Mouse (Mus musculus) hindbrain, embryonic 11.5 days (tissue): ENCODE data around the gene Iqgap1. TPM values are rescaled to one million over a fixed set of nuclear protein-coding genes. Genes with fewer than 3 reads are reported as not detected.

Experiments used
- ATAC-seq: fragments of 200-750 bp; cut with Nextera tagmentation; 2 replicates; pipeline ENCODE4 v1.8.0; 2017; ENCODE audit warnings: mild to moderate bottlenecking, moderate TSS enrichment, moderate library complexity; ENCODE audit not compliant: low FRiP score
- DNase-seq: peaks from one replicate; pipeline ENCODE4 v3.0.0-alpha.2; 2015; ENCODE audit warnings: low spot score
- H3K27ac ChIP-seq: fragments of 300-500 bp; sonication (generic); 2 replicates; pipeline ENCODE4 v1.5.1; 2014; ENCODE audit warnings: mild to moderate bottlenecking, low read depth, low read length
- H3K27me3 ChIP-seq: fragments of 300-500 bp; sonication (generic); 2 replicates; pipeline ENCODE4 v1.6.1; 2014; ENCODE audit warnings: mild to moderate bottlenecking, low read length, moderate library complexity, mixed read lengths; ENCODE audit not compliant: control insufficient read depth, insufficient read depth
- H3K36me3 ChIP-seq: fragments of 300-500 bp; sonication (generic); 2 replicates; pipeline ENCODE4 v1.6.1; 2014; ENCODE audit warnings: mild to moderate bottlenecking, low read length, moderate library complexity, mixed read lengths; ENCODE audit not compliant: control insufficient read depth, insufficient read depth
- H3K4me1 ChIP-seq: fragments of 300-500 bp; sonication (generic); replicated peaks from 2 replicates; pipeline ENCODE4 v1.6.1; 2014; ENCODE audit warnings: low read length, mixed read lengths; ENCODE audit not compliant: control insufficient read depth, insufficient read depth
- H3K4me2 ChIP-seq: fragments of 300-500 bp; sonication (generic); replicated peaks from 2 replicates; pipeline ENCODE4 v1.6.1; 2014; ENCODE audit warnings: mild to moderate bottlenecking, low read depth, low read length
- H3K4me3 ChIP-seq: fragments of 300-500 bp; sonication (generic); 2 replicates; pipeline ENCODE4 v1.5.1; 2014; ENCODE audit warnings: low read depth, low read length
- H3K9ac ChIP-seq: fragments of 300-500 bp; sonication (generic); 2 replicates; pipeline ENCODE4 v1.6.1; 2014; ENCODE audit warnings: low read depth, low read length
- H3K9me3 ChIP-seq: fragments of 300-500 bp; sonication (generic); 2 replicates; pipeline ENCODE4 v1.6.1; 2016; ENCODE audit warnings: low read length; ENCODE audit not compliant: control insufficient read depth
- WGBS: fragments of 180-500 bp; shearing (Covaris S2); extraction: QIAGEN DNeasy Blood & Tissue Kit; methylation state at CpG from one replicate; pipeline ENCODE4 v1.1.7; 2014; 5-methylcytosine and 5-hydroxymethylcytosine counted together
- polyA plus RNA-seq: library from polyadenylated mRNA; unstranded; fragments of >200 nt; fragmentation: Nextera tagmentation; extraction: Ambion mirVana; gene quantifications from 2 replicates; pipeline ENCODE4 v1.2.1, GENCODE M21; 2014

Iqgap1 gene
- polyA plus RNA-seq, 1 experiment from 2014 or later = 29.1 TPM

DNA sequence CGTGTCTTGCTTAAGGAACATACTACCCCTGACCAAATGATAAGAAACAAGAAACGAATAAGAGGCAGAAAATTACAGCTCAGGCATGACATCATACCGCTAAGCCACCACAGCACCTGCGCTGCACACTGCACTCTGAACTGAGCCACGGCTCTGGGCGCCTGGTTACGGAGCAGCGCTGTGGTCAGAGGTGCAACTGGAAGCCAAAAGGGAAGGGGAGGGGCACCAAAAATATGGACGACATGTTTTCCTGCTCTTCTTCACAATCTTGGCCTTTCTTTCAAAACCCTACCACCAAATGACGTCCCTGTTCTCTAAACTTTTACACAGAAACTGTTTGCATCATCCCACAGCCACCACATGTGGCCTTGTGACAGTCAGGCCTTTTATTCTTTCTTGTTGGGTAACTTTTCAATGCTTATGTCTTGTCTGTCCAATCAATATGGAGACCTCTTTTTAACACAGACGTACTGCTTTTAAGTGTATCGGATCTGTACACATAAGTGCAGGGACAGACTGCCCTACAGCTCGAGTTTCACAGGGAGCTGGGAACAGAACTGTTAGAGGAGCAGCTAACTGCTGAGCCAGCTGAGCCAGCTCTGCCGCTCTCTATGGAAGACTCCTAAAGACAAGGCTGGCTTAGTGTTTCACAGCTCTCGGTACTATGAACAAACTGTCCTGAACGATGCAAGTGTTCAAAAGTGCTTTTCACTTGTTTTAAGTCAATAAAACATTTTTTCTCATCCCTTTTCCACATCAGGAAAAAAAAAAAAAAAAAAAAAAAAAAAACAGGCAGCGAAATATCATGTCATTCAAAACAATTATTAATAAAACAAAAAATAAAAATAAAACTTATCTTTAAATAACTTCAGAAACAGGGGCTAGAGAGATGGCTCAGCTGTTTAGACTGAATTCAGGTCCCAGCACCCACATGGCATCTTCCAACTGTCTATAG, 43.3 kb downstream of the Iqgap1 start:
- no peaks in the 10 kb centered on the region for H3K4me1 ChIP-seq
- DNase-seq = no peak
- no peak for ATAC-seq
- H3K9me3 ChIP-seq = no peaks in the 10 kb centered on the region
- WGBS = 82% methylated on average over 17 of the region's 17 CpGs
- no peaks in the 10 kb centered on the region for H3K27me3 ChIP-seq
- no peak overlapping the region for H3K4me3 ChIP-seq
- no peaks in the 10 kb centered on the region for H3K36me3 ChIP-seq
- no peak overlapping the region for H3K27ac ChIP-seq
- H3K4me2 ChIP-seq = no peak overlapping the region
- no peak overlapping the region for H3K9ac ChIP-seq

DNA sequence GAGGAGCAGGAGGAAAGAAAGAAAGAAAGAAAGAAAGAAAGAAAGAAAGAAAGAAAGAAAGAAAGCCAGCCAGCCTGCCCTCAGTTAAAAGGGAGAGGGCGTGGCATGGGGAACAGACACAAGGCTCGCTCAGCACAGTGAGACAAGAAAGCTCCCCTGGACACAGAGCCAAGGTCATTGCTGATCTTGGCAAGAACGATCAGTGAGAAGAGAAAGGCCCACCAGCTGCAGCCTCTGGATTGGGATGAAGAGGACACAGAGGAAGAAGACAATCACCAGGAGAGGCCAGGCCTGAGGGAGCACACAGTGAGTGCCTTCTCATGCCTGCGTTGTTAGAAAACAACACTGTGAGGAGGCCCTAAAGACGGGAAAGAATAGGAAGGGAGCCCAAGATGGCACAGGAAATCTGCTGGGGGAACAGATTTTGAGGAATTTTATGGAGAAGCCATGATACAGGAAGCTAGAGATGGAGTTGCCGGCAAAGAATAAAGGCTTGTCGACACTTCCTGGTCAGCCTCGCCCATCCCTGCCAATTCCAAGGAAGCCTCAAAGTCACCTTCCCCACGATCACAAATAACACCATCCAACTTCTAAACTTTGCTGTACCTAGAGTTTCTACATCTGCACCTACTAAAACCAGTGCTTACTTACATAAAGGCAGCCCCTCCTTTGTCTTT, 44.2 kb downstream of the Iqgap1 start:
- Histone ChIP-seq H3K36me3 (no peaks in the 10 kb centered on the region), H3K9me3 (no peaks in the 10 kb centered on the region), H3K4me3 (no peak overlapping the region), H3K4me2 (no peak overlapping the region), H3K27me3 (no peaks in the 10 kb centered on the region), H3K4me1 (no peaks in the 10 kb centered on the region), H3K27ac (no peak overlapping the region), H3K9ac (no peak overlapping the region)
- 74% methylated on average over 9 of the region's 9 CpGs for WGBS
- ATAC-seq = no peak
- no peak for DNase-seq

DNA sequence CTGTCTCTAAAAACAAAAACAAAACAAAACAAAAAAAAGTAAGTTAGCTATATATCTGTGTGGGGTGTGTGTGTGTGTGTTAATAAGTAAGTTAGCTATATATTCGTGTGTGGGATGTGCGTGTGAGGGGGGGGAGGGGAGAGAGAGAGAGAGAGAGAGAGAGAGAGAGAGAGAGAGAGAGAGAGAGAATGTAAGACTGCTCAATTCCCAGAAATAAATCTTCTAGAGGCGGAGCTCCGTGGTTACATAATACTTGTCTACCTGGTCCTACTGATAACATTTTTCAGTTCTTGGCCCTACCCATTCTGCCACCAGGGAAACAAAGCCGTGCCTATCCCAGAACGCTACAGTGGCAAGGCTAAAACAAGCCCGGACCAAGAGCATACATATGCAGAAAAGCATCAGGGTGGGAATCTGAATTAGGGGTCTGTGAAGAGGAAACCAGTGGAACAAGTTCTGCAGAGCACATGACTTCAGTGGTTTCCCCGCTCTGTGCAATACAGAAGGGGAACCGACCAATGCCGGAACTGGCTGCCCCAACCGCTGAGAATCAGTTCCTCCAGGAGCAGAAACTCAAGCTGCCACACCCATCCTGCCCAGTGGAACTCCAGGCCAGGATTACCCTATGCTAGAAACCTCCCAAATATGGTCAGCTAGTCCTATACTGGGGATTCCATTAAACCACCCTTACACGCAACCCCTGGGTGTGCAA, 46.7 kb downstream of the Iqgap1 start:
- H3K4me1 ChIP-seq = no peaks in the 10 kb centered on the region
- no peak overlapping the region for H3K4me3 ChIP-seq
- no peaks in the 10 kb centered on the region for H3K36me3 ChIP-seq
- ATAC-seq (no peak), DNase-seq (no peak)
- no peak overlapping the region for H3K9ac ChIP-seq
- no peaks in the 10 kb centered on the region for H3K27me3 ChIP-seq
- H3K4me2 ChIP-seq = no peak overlapping the region
- 79% methylated on average over 12 of the region's 12 CpGs for WGBS
- no peak overlapping the region for H3K27ac ChIP-seq
- no peaks in the 10 kb centered on the region for H3K9me3 ChIP-seq

DNA sequence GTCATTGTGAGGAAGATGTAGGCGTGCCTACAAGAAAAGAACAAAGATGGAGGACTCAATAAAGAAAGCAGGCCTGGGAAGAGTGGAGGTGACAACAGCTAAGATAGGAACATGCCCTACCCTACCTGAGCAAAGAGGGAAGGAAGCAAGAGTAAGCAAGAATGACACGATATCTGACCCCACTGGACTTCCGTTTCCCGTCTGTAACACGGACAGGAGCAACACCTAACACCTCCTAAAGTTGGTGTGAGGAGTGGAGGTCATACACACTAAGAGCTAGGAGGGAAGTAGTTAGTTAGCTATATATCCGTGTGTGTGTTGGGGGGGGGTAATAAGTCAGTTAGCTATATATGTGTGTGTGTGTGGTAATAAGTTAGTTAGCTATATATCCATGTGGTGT, 47.4 kb downstream of the Iqgap1 start:
- ATAC-seq (no peak), DNase-seq (no peak)
- H3K9me3 ChIP-seq = no peaks in the 10 kb centered on the region
- no peaks in the 10 kb centered on the region for H3K4me1 ChIP-seq
- H3K4me2 ChIP-seq = no peak overlapping the region
- no peak overlapping the region for H3K9ac ChIP-seq
- no peak overlapping the region for H3K4me3 ChIP-seq
- H3K36me3 ChIP-seq = no peaks in the 10 kb centered on the region
- WGBS = 91% methylated on average over 6 of the region's 6 CpGs
- no peak overlapping the region for H3K27ac ChIP-seq
- no peaks in the 10 kb centered on the region for H3K27me3 ChIP-seq

DNA sequence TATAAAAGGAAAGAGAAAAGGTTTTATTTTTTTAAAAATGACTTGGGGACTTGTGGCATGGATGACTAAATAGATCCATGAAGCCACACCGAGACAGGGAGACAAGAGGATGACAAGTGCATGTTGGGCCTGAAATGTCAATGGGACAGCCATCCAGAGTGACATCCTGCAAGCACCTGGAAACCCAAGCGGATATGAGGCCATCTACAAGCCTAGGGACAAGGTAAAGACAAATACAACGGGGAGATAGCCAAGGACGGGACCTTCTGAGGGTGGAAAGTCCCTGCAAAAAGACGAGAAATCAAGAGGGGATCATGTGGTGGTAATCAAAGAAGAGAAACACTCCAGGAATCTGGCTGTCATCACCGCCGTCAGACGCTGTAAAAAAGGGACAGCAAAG, 48.6 kb downstream of the Iqgap1 start:
- H3K4me1 ChIP-seq = no peaks in the 10 kb centered on the region
- WGBS = 75% methylated on average over 8 of the region's 8 CpGs
- no peak for DNase-seq
- H3K9me3 ChIP-seq = no peaks in the 10 kb centered on the region
- no peak overlapping the region for H3K4me3 ChIP-seq
- no peak overlapping the region for H3K27ac ChIP-seq
- ATAC-seq = no peak
- no peaks in the 10 kb centered on the region for H3K36me3 ChIP-seq
- H3K27me3 ChIP-seq = no peaks in the 10 kb centered on the region
- no peak overlapping the region for H3K9ac ChIP-seq
- no peak overlapping the region for H3K4me2 ChIP-seq

DNA sequence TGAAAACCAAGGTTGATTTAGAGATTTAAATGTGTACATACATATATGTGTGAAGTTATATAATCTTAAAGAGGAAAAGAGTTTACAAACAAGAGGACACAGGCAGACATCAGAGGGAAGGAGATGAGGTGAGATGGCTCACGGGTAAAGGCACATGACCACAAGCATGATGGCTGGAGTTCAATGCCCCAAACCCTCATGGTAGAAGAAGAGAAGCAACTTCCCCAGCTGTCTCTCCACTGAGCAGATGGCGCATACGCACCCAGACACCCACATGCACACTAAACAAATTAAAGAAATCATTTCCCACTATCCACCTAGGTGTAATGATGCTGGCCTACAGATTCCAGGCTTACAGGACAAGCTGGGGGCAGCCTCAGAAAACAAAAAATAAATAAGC, 49.7 kb downstream of the Iqgap1 start:
- 87% methylated on average over 3 of the region's 3 CpGs for WGBS
- Histone ChIP-seq H3K27me3 (no peaks in the 10 kb centered on the region), H3K4me3 (no peak overlapping the region)

DNA sequence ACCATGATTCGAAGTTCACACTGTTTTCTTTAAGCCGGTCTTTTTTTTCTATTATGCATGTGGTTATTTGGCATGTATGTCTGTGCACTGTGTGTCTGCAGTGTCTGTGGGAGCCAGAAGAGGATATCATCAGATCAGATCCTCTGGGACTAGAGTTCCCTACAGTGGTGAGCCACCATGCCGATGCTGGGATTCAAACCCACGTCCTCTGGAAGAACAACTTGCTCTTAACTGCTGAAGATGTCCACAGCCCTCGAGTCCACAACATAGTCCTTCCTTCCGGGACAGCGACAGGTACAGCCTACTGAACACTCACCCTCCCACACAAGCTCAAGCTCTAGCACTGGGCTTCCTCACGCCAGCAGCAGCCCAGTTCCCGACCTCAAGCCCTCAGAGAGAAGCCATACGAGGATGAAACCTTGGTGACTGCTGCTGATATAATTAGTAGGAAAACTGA, 50.3 kb downstream of the Iqgap1 start:
- WGBS = 90% methylated on average over 10 of the region's 10 CpGs
- no peak overlapping the region for H3K4me2 ChIP-seq
- ATAC-seq = no peak

More for the DNA sequence above, 49.7 kb downstream of the Iqgap1 start:
- no peak overlapping the region for H3K9ac ChIP-seq
- H3K36me3 ChIP-seq = no peaks in the 10 kb centered on the region
- H3K4me1 ChIP-seq = no peaks in the 10 kb centered on the region
- no peak overlapping the region for H3K4me2 ChIP-seq
- H3K9me3 ChIP-seq = no peaks in the 10 kb centered on the region
- DNase-seq (no peak), ATAC-seq (no peak)
- H3K27ac ChIP-seq = no peak overlapping the region

DNA sequence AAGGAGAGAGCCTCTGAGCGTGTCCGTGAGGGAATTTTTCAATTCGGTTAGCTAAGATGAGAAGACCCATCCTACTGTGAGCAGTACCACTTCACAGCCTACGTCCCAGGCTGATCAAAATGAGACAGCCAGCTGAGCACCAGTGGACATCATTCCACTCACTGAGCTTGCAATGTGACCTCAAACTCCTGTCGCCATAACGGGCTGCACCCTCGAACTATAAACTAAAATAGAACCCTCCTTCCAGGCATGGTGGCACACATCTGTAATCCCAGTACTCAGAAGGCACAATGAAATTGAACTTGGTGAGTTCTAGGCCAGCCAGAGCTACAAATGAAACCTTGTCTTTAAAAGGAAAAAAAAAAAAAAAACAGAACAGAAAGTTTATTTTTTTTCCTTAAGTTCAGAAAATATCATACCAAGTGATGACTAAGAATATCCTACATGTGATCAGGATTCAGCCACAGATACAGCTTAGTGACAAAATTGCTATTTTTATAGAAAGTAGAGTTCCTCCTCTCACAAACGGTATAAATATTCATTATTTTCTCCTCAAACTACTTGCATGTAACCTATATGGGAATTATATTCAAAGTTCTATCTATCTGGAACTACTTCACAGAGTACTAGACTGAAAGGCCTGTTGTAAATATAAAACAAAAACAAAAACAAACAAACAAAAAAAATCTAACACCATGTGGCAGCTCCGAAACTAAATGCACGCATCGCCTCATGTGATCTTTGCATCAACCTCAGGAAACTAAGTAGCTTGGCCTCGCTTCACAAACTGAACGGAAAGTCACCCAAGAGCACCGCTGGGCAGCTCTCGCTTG, 50.9 kb downstream of the Iqgap1 start:
- no peaks in the 10 kb centered on the region for H3K4me1 ChIP-seq
- no peaks in the 10 kb centered on the region for H3K9me3 ChIP-seq
- DNase-seq (no peak), ATAC-seq (no peak)
- H3K27ac ChIP-seq = no peak overlapping the region
- no peak overlapping the region for H3K9ac ChIP-seq
- no peaks in the 10 kb centered on the region for H3K36me3 ChIP-seq
- WGBS = 93% methylated on average over 15 of the region's 15 CpGs
- no peak overlapping the region for H3K4me3 ChIP-seq
- H3K4me2 ChIP-seq = no peak overlapping the region
- H3K27me3 ChIP-seq = no peaks in the 10 kb centered on the region

More for the DNA sequence above, 50.3 kb downstream of the Iqgap1 start:
- no peaks in the 10 kb centered on the region for H3K36me3 ChIP-seq
- H3K9ac ChIP-seq = no peak overlapping the region
- H3K9me3 ChIP-seq = no peaks in the 10 kb centered on the region
- no peak overlapping the region for H3K4me3 ChIP-seq
- H3K27ac ChIP-seq = no peak overlapping the region
- no peaks in the 10 kb centered on the region for H3K27me3 ChIP-seq
- DNase-seq = no peak
- H3K4me1 ChIP-seq = no peaks in the 10 kb centered on the region
